Mouse (Mus musculus) stomach, postnatal 0 days (tissue): Measurements from ENCODE around the gene Ano10.

Source experiments
- CTCF ChIP-seq: IDR thresholded peaks from 2 replicates; pipeline ENCODE4 v1.5.1; 2016; ENCODE audit warnings: antibody characterized with exemption, low read depth, mild to moderate bottlenecking, moderate library complexity
- EP300 ChIP-seq: optimal IDR thresholded peaks from 2 replicates; pipeline ENCODE3; 2016; ENCODE audit warnings: antibody characterized with exemption

- no peak for TF ChIP-seq CTCF
- TF ChIP-seq EP300, result no peak
Observed at GRCm38 (mm10) chr9:122322356-122322755, 28.1 kb upstream of the Ano10 start.
